Mouse (Mus musculus): ENCODE measurements around the gene Eloa. TPM values are rescaled to one million over a fixed set of nuclear protein-coding genes. Genes with fewer than 3 reads are reported as not detected.

The Eloa gene
- total RNA-seq, 2 experiments from 2014 or later = 25.7 to 26.8 TPM

- intact Hi-C loops (cut with DNase I) = loop anchor here (1.0 to 5.0 kb wide), 3 partner anchors 31 to 550 kb away; partner anchors contain the start of genes Eloa, Kdm1a and Lypla2
- no peak for DNase-seq (ENCODE audit: extremely low spot score in 1 of 2, low spot score in 2 of 2)
These were observed 31.1 kb upstream of the Eloa start for GRCm38 (mm10) chr4:136052534-136053246.

GRCm38 (mm10) chr4:136052060-136052459 is 30.5 kb upstream of the Eloa start:
- TF ChIP-seq CTCF (IDR thresholded peaks at IDR 0.05) = no peak
- H3K4me3 ChIP-seq = peak overlapping the region; percentile 98
- no peak overlapping the region for H3K27ac ChIP-seq
- intact Hi-C loops (cut with DNase I) = loop anchor here (2.0 to 5.0 kb wide), 2 partner anchors 80 to 551 kb away; partner anchors contain the start of genes Kdm1a and Lypla2
- DNase-seq (ENCODE audit: extremely low spot score in 1 of 2, low spot score in 2 of 2) = no peak

More at GRCm38 (mm10) chr4:136052534-136053246, 31.1 kb upstream of the Eloa start:
- peak overlapping the region; percentile 98 for H3K4me3 ChIP-seq
- no peak for TF ChIP-seq CTCF (IDR thresholded peaks at IDR 0.05)
- peak overlapping the region; percentile 94 for H3K27ac ChIP-seq

- no peak overlapping the region for H3K27ac ChIP-seq
- no peak for TF ChIP-seq CTCF (IDR thresholded peaks at IDR 0.05)
- DNase-seq (ENCODE audit: extremely low spot score in 1 of 2, low spot score in 2 of 2) = no peak
- no peak overlapping the region for H3K4me3 ChIP-seq
- intact Hi-C loops (cut with DNase I) = loop anchor here (5.0 kb wide), 1 partner anchor 78 kb away; the partner anchor contains the start of gene Lypla2
These were observed 28.7 kb upstream of the Eloa start for GRCm38 (mm10) chr4:136050226-136050625.

- Histone ChIP-seq H3K27ac (no peak overlapping the region), H3K4me3 (no peak overlapping the region)
- no peak for DNase-seq (ENCODE audit: extremely low spot score in 1 of 2, low spot score in 2 of 2)
- intact Hi-C loops (cut with DNase I) = loop anchor here (5.0 kb wide), 1 partner anchor 36 kb away; no protein-coding TSS in a partner anchor
- no peak for TF ChIP-seq CTCF (IDR thresholded peaks at IDR 0.05)
These were observed 26.9 kb upstream of the Eloa start for GRCm38 (mm10) chr4:136048291-136049032.

GRCm38 (mm10) chr4:136047626-136048025 is 26.1 kb upstream of the Eloa start:
- H3K4me3 ChIP-seq = no peak overlapping the region
- TF ChIP-seq CTCF (IDR thresholded peaks at IDR 0.05) = no peak; the same call in 1 of the 2 replicates
- intact Hi-C loops (cut with DNase I) = loop anchor here (5.0 kb wide), 1 partner anchor 35 kb away; no protein-coding TSS in a partner anchor
- no peak overlapping the region for H3K27ac ChIP-seq
- no peak for DNase-seq (ENCODE audit: extremely low spot score in 1 of 2, low spot score in 2 of 2)

- TF ChIP-seq CTCF (IDR thresholded peaks at IDR 0.05) = no peak
- no peak for DNase-seq (ENCODE audit: extremely low spot score in 1 of 2, low spot score in 2 of 2)
- intact Hi-C loops (cut with DNase I) = loop anchor here (5.0 kb wide), 1 partner anchor 35 kb away; no protein-coding TSS in a partner anchor
These were observed 25.3 kb upstream of the Eloa start for GRCm38 (mm10) chr4:136046888-136047287.

GRCm38 (mm10) chr4:136045091-136045490 is 23.5 kb upstream of the Eloa start:
- intact Hi-C loops (cut with DNase I) = loop anchor here (5.0 kb wide), 1 partner anchor 33 kb away; no protein-coding TSS in a partner anchor
- no peak for DNase-seq (ENCODE audit: extremely low spot score in 1 of 2, low spot score in 2 of 2)
- Histone ChIP-seq H3K4me3 (no peak overlapping the region), H3K27ac (no peak overlapping the region)
- TF ChIP-seq CTCF (IDR thresholded peaks at IDR 0.05) = no peak

More at GRCm38 (mm10) chr4:136046888-136047287, 25.3 kb upstream of the Eloa start:
- Histone ChIP-seq H3K27ac (no peak overlapping the region), H3K4me3 (no peak overlapping the region)

- DNase-seq (ENCODE audit: extremely low spot score in 1 of 2, low spot score in 2 of 2) = no peak
- Histone ChIP-seq H3K4me3 (no peak overlapping the region), H3K27ac (no peak overlapping the region)
- TF ChIP-seq CTCF (IDR thresholded peaks at IDR 0.05) = no peak
- intact Hi-C loops (cut with DNase I) = no loop called here
These were observed 22.3 kb upstream of the Eloa start for GRCm38 (mm10) chr4:136043784-136044400.

- no peak for TF ChIP-seq CTCF (IDR thresholded peaks at IDR 0.05)
- DNase-seq (ENCODE audit: extremely low spot score in 1 of 2, low spot score in 2 of 2) = no peak
- Histone ChIP-seq H3K4me3 (no peak overlapping the region), H3K27ac (no peak overlapping the region)
- intact Hi-C loops (cut with DNase I) = no loop called here
These were observed 13.5 kb upstream of the Eloa start for GRCm38 (mm10) chr4:136035078-136035477.

- Histone ChIP-seq H3K4me3 (no peak overlapping the region), H3K27ac (no peak overlapping the region)
- intact Hi-C loops (cut with DNase I) = no loop called here
- DNase-seq (ENCODE audit: extremely low spot score in 1 of 2, low spot score in 2 of 2) = no peak
- no peak for TF ChIP-seq CTCF (IDR thresholded peaks at IDR 0.05)
These were observed 11.7 kb upstream of the Eloa start for GRCm38 (mm10) chr4:136033231-136033630.
